Mouse (Mus musculus) cerebellum, postnatal 4 days (tissue): ENCODE results near the gene C130073F10Rik.
A peak's percentile ranks its signal among the peaks of the same experiment; 100 is the strongest.
"Not testable (repeated sequence)": the region's sequence is repeated elsewhere in the genome, so short reads cannot be mapped to it uniquely, and the experiment has no call there.

ENCODE experiments used
- DNase-seq, 2 experiments: peaks; one replicate each; pipeline ENCODE4 v3.0.0; 2022; ENCODE audit warnings: low spot score in 2 of 2, mixed read lengths in 1 of 2

C130073F10Rik gene

DNA sequence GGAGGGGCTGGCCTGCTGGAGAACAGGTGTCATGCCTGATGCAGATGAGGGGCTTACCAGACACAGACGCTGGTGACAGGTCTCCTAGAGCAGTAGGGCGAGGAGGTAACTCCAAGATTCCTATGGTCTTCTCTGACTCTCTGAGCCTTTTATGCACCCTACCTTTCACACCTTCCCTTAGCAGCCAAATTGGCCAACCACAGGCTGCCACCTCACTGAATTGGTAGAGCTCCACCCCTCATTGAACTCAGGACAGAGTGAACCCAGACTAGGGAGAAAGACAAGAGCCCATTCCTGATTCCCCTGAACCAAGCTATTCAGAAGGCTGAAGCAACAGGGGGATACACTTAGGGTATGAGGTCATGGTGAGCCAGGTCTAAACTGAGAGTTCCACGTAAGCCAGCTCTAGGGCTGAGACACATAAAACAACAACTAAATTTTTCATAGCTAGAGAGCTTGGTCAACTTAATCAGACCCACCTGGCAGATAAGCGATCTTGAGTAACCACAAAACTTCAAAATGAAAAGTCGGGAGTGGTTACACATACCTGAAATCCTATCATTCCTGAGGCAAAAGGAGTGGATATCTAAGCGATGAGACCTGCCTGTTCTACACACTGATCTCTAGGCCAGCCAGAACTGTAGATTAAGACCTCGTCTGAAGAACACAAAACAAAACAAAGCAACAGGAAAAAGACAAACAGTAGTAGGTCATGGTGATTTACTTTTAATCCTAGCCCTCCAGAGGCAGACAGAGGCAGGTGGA lies at the start of gene C130073F10Rik:
C130073F10Rik (minus strand) TSS at position 134 of the 765 bp plus-strand sequence.
- DNase-seq: no peak

DNA sequence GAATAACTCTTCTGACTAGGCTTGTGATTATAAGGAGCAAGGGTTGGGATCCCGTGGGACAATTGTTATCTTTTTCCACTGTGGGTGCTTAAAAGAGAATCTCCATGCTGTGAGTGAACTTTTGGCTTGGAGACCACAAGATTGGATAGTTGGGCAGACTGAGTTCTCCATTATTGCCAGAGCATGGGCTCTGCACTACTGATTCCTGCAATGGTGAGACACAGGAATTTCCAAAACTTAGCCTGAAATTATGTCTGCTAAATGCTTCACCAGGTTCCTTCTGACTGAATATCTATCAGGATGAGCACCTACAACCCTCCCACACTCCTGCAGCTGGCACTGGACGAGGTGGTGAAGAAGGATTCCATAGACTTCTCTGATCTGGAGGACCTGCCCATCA lies 46.5 kb upstream of the C130073F10Rik start, which contains the start of gene Gm12794:
Gm12794 (plus strand) TSS at position 301 of the 400 bp plus-strand sequence.
- DNase-seq: not testable (repeated sequence)

DNA sequence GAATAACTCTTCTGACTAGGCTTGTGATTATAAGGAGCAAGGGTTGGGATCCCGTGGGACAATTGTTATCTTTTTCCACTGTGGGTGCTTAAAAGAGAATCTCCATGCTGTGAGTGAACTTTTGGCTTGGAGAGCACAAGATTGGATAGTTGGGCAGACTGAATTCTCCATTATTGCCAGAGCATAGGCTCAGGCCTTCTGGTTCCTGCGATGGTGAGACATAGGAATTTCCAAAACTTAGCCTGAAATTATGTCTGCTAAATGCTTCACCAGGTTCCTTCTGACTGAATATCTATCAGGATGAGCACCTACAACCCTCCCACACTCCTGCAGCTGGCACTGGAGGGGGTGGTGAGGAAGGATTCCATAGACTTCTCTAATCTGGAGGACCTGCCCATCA lies 15.2 kb upstream of the C130073F10Rik start, which contains the start of gene Gm12800:
Gm12800 (plus strand) TSS at position 301 of the 400 bp plus-strand sequence.
- DNase-seq: not testable (repeated sequence)

DNA sequence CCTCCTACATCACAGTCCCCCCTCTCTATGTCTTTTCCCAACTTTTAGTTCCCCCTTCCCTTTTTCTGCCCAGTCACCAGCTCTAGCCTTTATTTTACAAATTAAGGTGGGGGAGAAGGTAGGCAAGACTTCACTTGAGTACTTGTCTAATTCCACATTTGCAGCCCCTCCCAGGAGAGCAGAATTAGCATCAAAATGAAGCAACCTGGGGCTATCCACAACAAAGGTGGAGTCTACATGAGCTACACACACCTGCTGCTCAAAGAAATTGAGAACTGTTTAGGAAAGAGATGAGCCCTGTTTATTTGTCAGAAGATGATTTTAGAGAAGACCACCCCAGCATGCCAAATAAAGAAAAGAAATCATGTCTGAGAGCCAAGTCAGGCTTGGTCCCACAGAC lies 4.2 kb downstream of the C130073F10Rik start:
- DNase-seq: no peak

DNA sequence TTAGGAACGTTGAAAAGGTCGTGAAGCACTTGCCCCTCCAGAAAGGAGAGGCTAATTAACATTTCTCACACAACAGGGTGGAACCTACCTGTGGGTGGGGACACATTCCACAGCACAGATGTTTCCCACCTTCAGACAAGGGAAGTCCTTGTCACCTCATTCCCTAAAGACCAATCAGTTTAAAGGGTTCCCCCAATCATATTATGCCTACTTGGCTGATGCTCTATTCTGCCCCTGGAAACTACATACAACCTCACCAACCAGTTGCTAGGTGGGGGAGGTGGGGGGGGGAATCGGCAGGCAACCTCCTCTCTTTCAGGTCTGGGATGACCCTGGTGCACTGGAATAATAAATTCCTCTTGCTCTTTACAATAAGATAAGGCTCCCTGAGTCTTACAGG lies 9.9 kb downstream of the C130073F10Rik start:
- DNase-seq: no peak

DNA sequence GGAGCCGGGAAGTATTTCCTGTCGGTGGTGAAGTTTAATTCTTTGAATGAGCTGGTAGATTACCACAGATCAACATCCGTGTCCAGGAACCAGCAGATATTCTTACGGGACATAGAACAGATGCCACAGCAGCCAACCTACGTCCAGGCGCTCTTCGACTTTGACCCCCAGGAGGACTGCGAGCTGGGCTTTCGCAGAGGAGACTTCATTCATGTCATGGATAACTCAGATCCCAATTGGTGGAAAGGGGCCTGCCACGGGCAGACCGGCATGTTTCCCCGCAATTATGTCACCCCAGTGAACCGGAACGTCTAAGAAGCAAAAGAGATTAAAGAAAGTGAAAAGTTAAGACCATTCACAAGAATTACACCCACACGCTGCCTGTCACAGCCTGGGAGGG lies 17.9 kb downstream of the C130073F10Rik start:
- not testable (repeated sequence) for DNase-seq

DNA sequence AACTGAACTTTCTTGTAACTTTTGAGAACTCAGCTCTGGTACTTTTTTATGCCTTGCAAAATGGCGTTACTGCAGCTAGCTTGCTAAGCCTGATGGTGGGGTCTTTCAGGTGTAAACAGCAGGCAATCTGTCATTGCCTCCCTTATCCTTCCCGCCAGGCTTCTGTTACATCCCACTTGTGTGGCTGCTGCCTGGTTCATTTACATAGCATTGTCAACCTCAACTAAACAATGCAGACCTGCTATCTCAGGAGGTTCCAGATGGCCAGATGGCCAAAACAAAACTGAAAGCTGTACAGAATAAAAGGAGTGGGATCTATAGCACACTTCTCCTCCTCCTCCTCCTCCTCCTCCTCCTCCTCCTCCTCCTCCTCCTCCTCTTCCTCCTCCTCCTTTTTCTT lies 21.6 kb downstream of the C130073F10Rik start:
- DNase-seq: not testable (repeated sequence)

DNA sequence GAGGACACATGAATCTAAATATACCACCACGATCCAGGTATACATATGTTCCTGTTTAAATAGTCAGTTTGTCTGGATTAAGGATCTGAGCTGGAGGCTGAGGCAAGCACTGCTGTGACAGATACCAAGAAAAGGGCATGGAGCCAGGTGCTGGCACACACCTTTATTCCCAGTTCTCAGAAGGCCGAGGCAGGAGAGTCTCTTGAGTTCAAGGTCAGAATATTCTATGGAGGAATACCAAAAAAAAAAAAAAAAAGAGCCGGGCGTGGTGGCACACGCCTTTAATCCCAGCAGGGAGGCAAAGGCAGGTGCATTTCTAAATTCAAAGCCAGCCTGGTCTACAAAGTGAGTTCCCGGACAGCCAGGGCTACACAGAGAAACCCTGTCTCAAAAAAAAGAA lies 31.3 kb downstream of the C130073F10Rik start:
- DNase-seq: no peak

DNA sequence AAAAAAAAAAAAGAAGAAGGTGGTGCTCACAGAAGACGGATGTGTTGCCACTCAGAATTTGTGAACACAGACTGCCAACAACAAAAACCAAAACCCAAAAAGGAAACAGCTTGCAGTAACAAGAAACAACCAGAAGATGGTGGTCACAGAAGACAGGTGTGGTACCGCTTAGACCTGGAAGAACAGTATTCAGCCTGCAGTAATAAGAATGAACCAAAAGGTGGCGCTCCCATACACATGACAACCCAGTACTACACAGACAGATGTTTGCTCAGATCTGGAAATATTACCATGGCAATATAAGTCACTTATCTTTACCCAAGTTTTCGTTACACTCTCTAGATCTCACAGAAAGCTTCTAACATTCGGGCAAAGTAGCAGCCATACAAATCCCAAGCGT lies 32.7 kb downstream of the C130073F10Rik start:
- DNase-seq: peak in 1 of 2 experiments; percentile 2

DNA sequence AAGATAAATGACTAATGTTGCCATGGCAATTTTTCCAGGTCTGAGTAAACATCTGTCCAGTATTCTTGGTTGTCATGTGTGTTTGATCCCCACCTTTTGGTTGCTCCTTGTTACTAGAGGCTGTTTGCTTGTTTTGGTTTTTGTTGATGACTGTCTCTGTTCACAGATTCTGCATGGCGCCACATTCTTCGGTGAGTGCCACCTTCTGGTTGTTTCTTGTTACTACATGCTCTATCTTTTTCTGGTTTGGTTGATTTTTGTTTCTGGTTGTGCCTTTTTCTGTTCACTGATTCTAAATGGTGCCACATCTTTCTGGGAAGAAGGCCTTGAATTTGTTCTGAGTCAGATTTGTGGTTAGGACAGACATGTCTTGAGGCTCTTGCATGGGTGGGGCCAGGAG lies 42.7 kb downstream of the C130073F10Rik start:
- no peak for DNase-seq

DNA sequence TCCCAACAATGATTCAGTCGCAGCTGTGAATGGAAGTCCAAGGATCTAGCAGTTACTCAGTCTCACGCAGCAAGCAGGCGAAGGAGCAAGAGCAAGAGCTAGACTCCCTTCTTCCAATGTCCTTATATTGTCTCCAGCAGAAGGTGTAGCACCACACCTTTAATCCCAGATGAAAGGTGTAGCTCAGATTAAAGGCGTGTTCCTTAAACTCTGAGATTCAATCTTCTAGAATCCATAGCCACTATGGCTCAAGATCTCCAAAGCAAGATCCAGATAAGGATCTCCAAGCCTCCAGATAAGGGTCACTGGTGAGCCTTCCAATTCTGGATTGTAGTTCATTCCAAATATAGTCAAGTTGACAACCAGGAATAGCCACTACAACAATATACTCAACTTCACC lies 49.7 kb downstream of the C130073F10Rik start, which contains the start of gene B020004J07Rik:
B020004J07Rik (minus strand) TSS at position 101 of the 400 bp plus-strand sequence.
- not testable (repeated sequence) for DNase-seq
